Mouse (Mus musculus) C2C12 (cell line): ENCODE data around the gene Strap. TPM values are rescaled to one million over a fixed set of nuclear protein-coding genes. Genes with fewer than 3 reads are reported as not detected.
"Not testable (repeated sequence)": the region's sequence is repeated elsewhere in the genome, so short reads cannot be mapped to it uniquely, and the experiment has no call there.

Experiments
- H3K27me3 ChIP-seq: one replicate; pipeline ENCODE4 v1.6.1; 2011; ENCODE audit not compliant: control insufficient read depth, insufficient read depth, insufficient read length
- H3K36me3 ChIP-seq: one replicate; pipeline ENCODE4 v1.6.1; 2011; ENCODE audit not compliant: control insufficient read depth, insufficient read depth
- H3K4me3 ChIP-seq: one replicate; pipeline ENCODE4 v1.5.1; 2011; ENCODE audit warnings: mild to moderate bottlenecking, control low read depth; ENCODE audit not compliant: poor library complexity, insufficient read depth, severe bottlenecking
- H3K79me2 ChIP-seq: one replicate; pipeline ENCODE4 v1.6.1; 2011; ENCODE audit not compliant: control insufficient read depth, insufficient read depth
- H3K79me3 ChIP-seq: one replicate; pipeline ENCODE4 v1.6.1; 2011; ENCODE audit warnings: low read depth, control low read depth
- H3ac ChIP-seq: one replicate; pipeline ENCODE3; 2011; ENCODE audit warnings: low read depth; ENCODE audit not compliant: control insufficient read depth, insufficient read length
- CEBPB ChIP-seq: IDR thresholded peaks from one replicate; pipeline ENCODE4 v1.6.1; 2011; ENCODE audit warnings: low read depth, mild to moderate bottlenecking, control low read depth, moderate library complexity
- CTCF ChIP-seq: IDR thresholded peaks from one replicate; pipeline ENCODE4 v1.5.1; 2011; ENCODE audit not compliant: control insufficient read depth, insufficient read depth, insufficient read length
- FOSL1 ChIP-seq: IDR thresholded peaks from one replicate; pipeline ENCODE4 v1.8.0; 2011; ENCODE audit warnings: mild to moderate bottlenecking, low read length; ENCODE audit not compliant: poor library complexity, insufficient read depth, severe bottlenecking
- MAX ChIP-seq: IDR thresholded peaks from one replicate; pipeline ENCODE4 v1.6.1; 2011; ENCODE audit warnings: mild to moderate bottlenecking, control low read depth
- MYOD1 ChIP-seq: IDR thresholded peaks from one replicate; pipeline ENCODE4 v1.6.1; 2011; ENCODE audit warnings: low read depth; ENCODE audit not compliant: control insufficient read depth, insufficient read length
- MYOG ChIP-seq: IDR thresholded peaks from one replicate; pipeline ENCODE4 v1.6.1; 2011; ENCODE audit not compliant: control insufficient read depth, insufficient read length; ENCODE audit errors: extremely low read depth
- USF1 ChIP-seq: IDR thresholded peaks from one replicate; pipeline ENCODE4 v1.6.1; 2011; ENCODE audit warnings: low read depth, mild to moderate bottlenecking, control low read depth, moderate library complexity
- polyA plus RNA-seq: library from polyadenylated mRNA; unstranded; fragments of >200 nt; fragmentation: generic; extraction: Trizol; gene quantifications from one replicate; pipeline ENCODE4 v1.2.1, GENCODE M21; 2012; ENCODE audit warnings: missing spikeins

Gene Strap
- polyA plus RNA-seq, 1 experiment = 117 TPM

DNA sequence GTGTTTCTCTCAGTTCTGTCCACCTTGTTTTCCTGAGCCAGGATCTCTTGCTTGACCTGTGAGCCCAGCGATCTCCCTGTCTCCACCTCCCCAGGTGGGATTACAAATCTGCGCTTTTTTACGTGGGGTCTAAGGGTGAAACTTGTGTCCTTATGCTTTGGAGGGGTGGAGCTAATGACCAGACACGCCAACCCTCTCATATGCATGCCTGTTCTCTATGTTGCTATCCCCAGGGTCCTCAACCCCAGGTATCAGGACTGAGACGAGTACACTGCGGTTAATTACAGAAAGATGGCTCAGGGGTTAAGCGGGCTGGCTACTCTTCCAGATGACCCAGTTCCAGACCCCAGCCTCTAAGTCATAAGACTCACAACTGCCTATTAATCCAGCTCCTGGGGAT lies 31.4 kb upstream of the Strap start:
- Histone ChIP-seq H3ac (no peak overlapping the region), H3K79me3 (no peaks in the 10 kb centered on the region), H3K4me3 (no peak overlapping the region), H3K79me2 (no peaks in the 10 kb centered on the region), H3K36me3 (no peaks in the 10 kb centered on the region), H3K27me3 (no peaks in the 10 kb centered on the region)
- TF ChIP-seq USF1 = no peak
- TF ChIP-seq FOSL1 = no peak
- TF ChIP-seq CEBPB = no peak
- no peak for TF ChIP-seq MYOG
- no peak for TF ChIP-seq CTCF
- TF ChIP-seq MYOD1 = no peak
- no peak for TF ChIP-seq MAX

DNA sequence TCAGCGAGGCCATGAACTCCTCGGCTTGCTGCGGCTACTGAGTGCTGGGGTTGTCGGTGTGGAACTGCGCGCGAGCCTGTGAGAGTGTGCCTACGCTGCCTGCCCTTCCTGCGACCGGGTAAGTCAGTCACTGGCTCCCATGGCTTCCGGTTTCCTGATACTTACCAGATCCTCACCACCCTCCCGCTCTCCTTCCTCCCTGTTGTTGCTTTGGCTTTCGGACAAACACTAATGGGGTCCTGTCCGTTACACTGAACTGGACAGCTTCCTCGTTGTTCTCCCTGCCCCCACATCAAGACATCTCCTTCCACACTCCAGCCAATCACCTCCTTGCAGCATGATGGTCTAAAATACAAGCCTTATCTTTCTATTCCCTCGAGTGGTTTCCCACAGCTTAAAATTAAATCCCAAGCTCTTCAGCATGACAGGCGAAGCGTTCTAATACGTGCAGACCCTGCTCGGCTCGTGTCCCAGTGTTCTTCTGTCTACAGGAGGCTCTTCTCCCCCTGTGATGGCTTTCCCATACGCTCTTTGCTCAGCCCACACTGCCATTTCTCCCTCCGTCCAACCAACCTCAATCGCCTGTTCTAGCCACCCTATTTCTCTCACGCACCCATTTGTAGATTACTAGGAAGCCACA lies 30.5 kb upstream of the Strap start:
- no peaks in the 10 kb centered on the region for H3K36me3 ChIP-seq
- TF ChIP-seq CEBPB (no peak), FOSL1 (no peak), CTCF (no peak), USF1 (no peak), MYOG (no peak), MYOD1 (no peak), MAX (no peak)
- no peaks in the 10 kb centered on the region for H3K79me3 ChIP-seq

DNA sequence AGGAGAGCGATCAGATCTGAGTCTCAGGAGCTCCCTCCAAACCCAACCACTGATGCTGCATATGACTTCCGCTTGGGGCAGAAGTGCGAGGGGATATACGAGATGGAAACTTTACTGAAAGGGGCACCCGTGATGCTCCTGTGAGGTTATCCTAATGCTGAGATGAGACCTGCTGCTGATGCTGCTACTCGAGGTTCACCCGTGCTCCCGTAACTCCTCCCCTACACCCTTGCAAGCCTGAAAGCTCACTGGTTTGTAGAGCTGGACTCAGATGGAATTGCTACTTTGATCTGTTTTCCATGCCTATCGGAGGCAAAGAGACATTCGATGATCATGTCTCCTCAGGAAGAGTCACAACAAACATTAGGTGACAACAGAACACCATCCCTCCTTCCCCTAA lies 28.7 kb upstream of the Strap start:
- no peak for TF ChIP-seq USF1
- TF ChIP-seq MAX = no peak
- no peak for TF ChIP-seq FOSL1
- TF ChIP-seq CTCF = no peak
- no peak for TF ChIP-seq MYOD1
- TF ChIP-seq MYOG = no peak
- TF ChIP-seq CEBPB = no peak
- Histone ChIP-seq H3K36me3 (no peaks in the 10 kb centered on the region), H3K27me3 (no peaks in the 10 kb centered on the region), H3K4me3 (no peak overlapping the region), H3K79me3 (no peaks in the 10 kb centered on the region), H3ac (no peak overlapping the region), H3K79me2 (no peaks in the 10 kb centered on the region)

More for the DNA sequence above, 30.5 kb upstream of the Strap start:
- Histone ChIP-seq H3K4me3 (no peak overlapping the region), H3ac (no peak overlapping the region), H3K27me3 (no peaks in the 10 kb centered on the region), H3K79me2 (no peaks in the 10 kb centered on the region)

- H3K79me2 ChIP-seq, H3K4me3 ChIP-seq, H3K79me3 ChIP-seq, H3K27me3 ChIP-seq, H3K36me3 ChIP-seq, H3ac ChIP-seq: not testable (repeated sequence)
These were observed 26.0 kb upstream of the Strap start for GRCm38 (mm10) chr6:137708726-137709405.

GRCm38 (mm10) chr6:137710179-137711037 lies 24.5 kb upstream of the Strap start:
- TF ChIP-seq MYOD1 = no peak
- no peak for TF ChIP-seq FOSL1
- TF ChIP-seq USF1 = no peak
- no peak for TF ChIP-seq MYOG
- no peak for TF ChIP-seq CEBPB
- no peak for TF ChIP-seq MAX
- TF ChIP-seq CTCF = no peak
- Histone ChIP-seq H3K4me3 (no peak overlapping the region), H3K27me3 (no peaks in the 10 kb centered on the region)

More at GRCm38 (mm10) chr6:137710179-137711037, 24.5 kb upstream of the Strap start:
- Histone ChIP-seq H3K79me3 (no peaks in the 10 kb centered on the region), H3K79me2 (no peaks in the 10 kb centered on the region), H3ac (no peak overlapping the region), H3K36me3 (no peaks in the 10 kb centered on the region)
